ENCODE assay signal across 7 mouse cellular contexts in genomic region chr13:119689709-119690038, GRCm38 (mm10). TPM values are rescaled to one million over a fixed set of nuclear protein-coding genes. Genes with fewer than 3 reads are reported as not detected.
A peak's percentile ranks its signal among the peaks of the same experiment; 100 is the strongest.
DNase-seq lines count a peak whose midpoint lies in the region; ATAC-seq and TF ChIP-seq lines count a peak whose summit lies in the region.

No protein-coding gene starts in this region.

- H3K4me2 ChIP-seq in lung, embryonic 16.5 days (ENCODE audit: low read depth, low read length), result peak overlapping the region; percentile 58
- H3K4me2 ChIP-seq in forebrain, embryonic 13.5 days, result peak overlapping the region; percentile 54
- peak overlapping the region; percentile 81 for H3K4me2 ChIP-seq in limb, embryonic 12.5 days

- peak overlapping the region; percentile 22; the same call in 1 of the 2 replicates for H3K27ac ChIP-seq in lung, embryonic 16.5 days (ENCODE audit: low read length)
- H3K27ac ChIP-seq in forebrain, embryonic 13.5 days, result peak overlapping the region; percentile 83; the same call in 1 of the 2 replicates
- no peak overlapping the region for H3K27ac ChIP-seq in limb, embryonic 12.5 days
- no peak overlapping the region for H3K27ac ChIP-seq in olfactory bulb, adult 2 months (ENCODE audit: insufficient read depth, low read depth, low read length)

- TF ChIP-seq CTCF in olfactory bulb, adult 2 months (IDR thresholded peaks at IDR 0.05; ENCODE audit: insufficient read depth, low read depth, low read length), result no peak

- no peaks in the 10 kb centered on the region for H3K9me3 ChIP-seq in lung, embryonic 16.5 days (ENCODE audit: control insufficient read depth, low read length)
- H3K9me3 ChIP-seq in forebrain, embryonic 13.5 days (replicated peaks), result no peaks in the 10 kb centered on the region
- H3K9me3 ChIP-seq in limb, embryonic 12.5 days, result no peaks in the 10 kb centered on the region

- H3K27me3 ChIP-seq in lung, embryonic 16.5 days (ENCODE audit: control insufficient read depth, insufficient read depth, low read depth, low read length), result no peaks in the 10 kb centered on the region
- no peaks in the 10 kb centered on the region for H3K27me3 ChIP-seq in forebrain, embryonic 13.5 days
- H3K27me3 ChIP-seq in limb, embryonic 12.5 days, result no peaks in the 10 kb centered on the region

- H3K4me3 ChIP-seq in lung, embryonic 16.5 days (ENCODE audit: low read length), result peak overlapping the region; percentile 99
- peak overlapping the region; percentile 87 for H3K4me3 ChIP-seq in forebrain, embryonic 13.5 days
- H3K4me3 ChIP-seq in limb, embryonic 12.5 days (replicated peaks), result peak overlapping the region; percentile 94
- H3K4me3 ChIP-seq in olfactory bulb, adult 2 months (ENCODE audit: insufficient read depth, low read depth, low read length), result peak overlapping the region; percentile 48

- no peak for DNase-seq in lung, postnatal 10 days
- no peak for DNase-seq in urinary bladder, postnatal 14 days (ENCODE audit: low spot score)
- no peak for DNase-seq in cerebellum, postnatal 25 days

- WGBS in lung, embryonic 16.5 days, result 6% methylated on average over 5 of the region's 5 CpGs
- 3% methylated on average over 5 of the region's 5 CpGs for WGBS in forebrain, embryonic 13.5 days
- WGBS in limb, embryonic 12.5 days, result 11% methylated on average over 5 of the region's 5 CpGs
- WGBS in olfactory bulb, adult 2 months, result 4% methylated on average over 5 of the region's 5 CpGs

- no peaks in the 10 kb centered on the region for H3K36me3 ChIP-seq in lung, embryonic 16.5 days (ENCODE audit: control insufficient read depth, insufficient read depth, low read length)
- peaks cover 5% of the 10 kb centered on the region; the same call in 1 of the 2 replicates for H3K36me3 ChIP-seq in forebrain, embryonic 13.5 days (ENCODE audit: poor library complexity, severe bottlenecking)
- 0 out of 2 replicates have a peak, but pooled peaks cover 4% of the 10 kb centered on the region for H3K36me3 ChIP-seq in limb, embryonic 12.5 days

- H3K4me1 ChIP-seq in lung, embryonic 16.5 days (replicated peaks; ENCODE audit: control insufficient read depth, insufficient read depth, low read length), result peaks cover 16% of the 10 kb centered on the region
- H3K4me1 ChIP-seq in forebrain, embryonic 13.5 days, result peaks cover 41% of the 10 kb centered on the region
- H3K4me1 ChIP-seq in limb, embryonic 12.5 days (replicated peaks), result peaks cover 25% of the 10 kb centered on the region
- H3K4me1 ChIP-seq in olfactory bulb, adult 2 months (ENCODE audit: control insufficient read depth, insufficient read depth, low read length), result peaks cover 5% of the 10 kb centered on the region; the same call in 1 of the 2 replicates

- TF ChIP-seq POLR2A in olfactory bulb, adult 2 months (IDR thresholded peaks at IDR 0.05; ENCODE audit: insufficient read depth, low read depth, low read length), result no peak

- peak overlapping the region; percentile 28; the same call in 1 of the 2 replicates for H3K9ac ChIP-seq in lung, embryonic 16.5 days (ENCODE audit: low read length)
- H3K9ac ChIP-seq in forebrain, embryonic 13.5 days, result peak overlapping the region; percentile 34; the same call in 1 of the 2 replicates
- no peak overlapping the region for H3K9ac ChIP-seq in limb, embryonic 12.5 days (replicated peaks)

- no peak for ATAC-seq in lung, embryonic 16.5 days (ENCODE audit: low read depth)
- ATAC-seq in forebrain, embryonic 13.5 days, result no peak
- no peak for ATAC-seq in limb, embryonic 12.5 days (ENCODE audit: insufficient number of reproducible peaks, insufficient read depth, low FRiP score, low TSS enrichment, low read depth)

RNA-seq across cellular contexts. Expression of gene Hmgcs1, which starts 0.5 kb away (rescaled TPM):
- 89.4 and 99.0 TPM in 2 replicates for polyA plus RNA-seq in lung, embryonic 16.5 days (2015; fragmentation: Nextera tagmentation; extraction: Ambion mirVana)
- 322 and 362 TPM in 2 replicates for polyA plus RNA-seq in forebrain, embryonic 13.5 days (2015; fragmentation: Nextera tagmentation; extraction: Ambion mirVana)
- polyA plus RNA-seq in limb, embryonic 12.5 days (2016; fragmentation: Nextera tagmentation; extraction: Ambion mirVana), result 195 and 197 TPM in 2 replicates
- polyA plus RNA-seq in olfactory bulb, adult 2 months (2012; ENCODE audit: insufficient read depth, insufficient read length, low replicate concordance, missing spikeins), result not detected in 2 replicates

Comparison
In these comparisons a context has a peak if more than half of its experiments do, and no peak if none do; other contexts are left out.
1. H3K27ac ChIP-seq: peak in lung, embryonic 16.5 days (single experiment) and forebrain, embryonic 13.5 days (single experiment); none in limb, embryonic 12.5 days (single experiment) and olfactory bulb, adult 2 months (single experiment).
2. H3K4me3 ChIP-seq: peak in every context shown above with its lines; median percentile 99 in lung, embryonic 16.5 days; 94 in limb, embryonic 12.5 days; 87 in forebrain, embryonic 13.5 days; 48 in olfactory bulb, adult 2 months.
3. RNA of gene Hmgcs1, which starts 0.5 kb away (polyA plus RNA-seq): 322 to 362 TPM in forebrain, embryonic 13.5 days, 195 to 197 TPM in limb, embryonic 12.5 days and 89.4 to 99.0 TPM in lung, embryonic 16.5 days; not detected in olfactory bulb, adult 2 months; every median in the first group is over 10 times any median in the second.
4. Peak in every context shown above with its lines, with median percentiles within 50 percentile points of each other: H3K4me2 ChIP-seq.